8 mouse cellular contexts compared by ENCODE assay signal in the genomic region with DNA sequence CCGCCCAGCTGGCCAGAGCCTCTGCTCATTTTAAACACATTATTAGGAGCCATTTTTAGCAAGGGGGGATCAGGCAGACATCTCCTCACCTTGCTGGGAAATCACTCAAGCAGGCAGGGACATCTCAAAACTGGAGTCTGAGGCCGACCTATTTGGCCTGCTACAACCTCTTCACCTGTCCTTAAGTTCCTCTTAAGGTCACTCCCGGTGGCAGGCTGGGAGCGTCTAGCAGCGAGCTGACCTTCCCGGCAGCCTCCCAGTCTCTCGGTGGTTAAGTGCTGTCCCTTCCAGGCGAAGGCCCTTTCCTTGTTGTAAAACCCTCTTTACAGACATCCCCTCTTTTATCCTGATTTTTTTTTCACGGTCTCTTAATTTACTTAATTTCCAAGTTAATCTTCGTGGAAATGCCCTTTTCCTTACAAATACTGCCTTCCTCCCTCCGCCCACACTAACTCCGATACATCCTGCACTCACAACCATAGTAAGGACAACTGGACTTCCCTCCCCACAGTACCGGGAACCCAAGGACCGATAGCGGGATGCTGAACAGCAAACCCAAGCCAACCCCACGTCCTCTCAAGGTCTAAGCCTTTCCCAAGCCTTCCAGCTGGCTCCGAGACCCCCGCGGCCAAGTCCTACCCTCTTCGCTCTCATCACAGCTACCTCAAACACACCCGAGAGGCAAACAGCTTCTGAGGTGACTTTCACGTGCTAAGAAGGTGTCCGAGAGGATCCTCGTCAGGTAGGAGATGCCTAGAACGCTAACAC. TPM values are rescaled to one million over a fixed set of nuclear protein-coding genes. Genes with fewer than 3 reads are reported as not detected.
DNase-seq lines count a peak whose midpoint lies in the region; ATAC-seq and TF ChIP-seq lines count a peak whose summit lies in the region.

No protein-coding gene starts in this region.

- H3K4me3 ChIP-seq in kidney, adult 2 months (ENCODE audit: insufficient read depth, low read depth, low read length) = peak overlapping the region; percentile 45
- peak overlapping the region; percentile 86 to 89 for H3K4me3 ChIP-seq in ES-E14 (ENCODE audit: insufficient read depth in 1 of 2, low read depth in 1 of 2, low read length in 2 of 2, poor library complexity in 1 of 2, severe bottlenecking in 1 of 2)
- peak overlapping the region; percentile 44 for H3K4me3 ChIP-seq in intestine, embryonic 16.5 days (ENCODE audit: low read length)

- H3K27me3 ChIP-seq in kidney, adult 2 months (replicated peaks; ENCODE audit: control insufficient read depth, insufficient read depth, low read length) = no peaks in the 10 kb centered on the region; the same call in 1 of the 2 replicates
- H3K27me3 ChIP-seq in intestine, embryonic 16.5 days (replicated peaks; ENCODE audit: control insufficient read depth, insufficient read depth, low read length) = peaks cover 7% of the 10 kb centered on the region; the same call in 1 of the 2 replicates

- no peak for TF ChIP-seq POLR2A in kidney, adult 2 months (IDR thresholded peaks at IDR 0.05; ENCODE audit: low read depth, low read length)

- H3K4me1 ChIP-seq in kidney, adult 2 months (ENCODE audit: control insufficient read depth, insufficient read depth, low read length) = no peaks in the 10 kb centered on the region
- peaks cover 2 to 9% of the 10 kb centered on the region in 2 experiments; a peak in 2 of 4 replicates for H3K4me1 ChIP-seq in ES-E14 (ENCODE audit: control insufficient read depth in 2 of 2, insufficient read depth in 2 of 2, low read length in 2 of 2, poor library complexity in 1 of 2)
- H3K4me1 ChIP-seq in intestine, embryonic 16.5 days (ENCODE audit: control insufficient read depth, insufficient read depth, low read length) = peaks cover 3% of the 10 kb centered on the region; the same call in 1 of the 2 replicates

- 12% methylated on average over 25 of the region's 25 CpGs for WGBS in kidney, adult 2 months
- 8% methylated on average over 25 of the region's 25 CpGs for WGBS in intestine, embryonic 16.5 days

- peak overlapping the region; percentile 80 for H3K4me2 ChIP-seq in intestine, embryonic 16.5 days (ENCODE audit: low read depth, low read length)

- ATAC-seq in intestine, embryonic 16.5 days = peak; percentile 26; the same call in 1 of the 2 replicates
- no peak for ATAC-seq in activated CD4-positive, CD25-positive, alpha-beta regulatory T cell, adult 4 months

- H3K9me3 ChIP-seq in ES-E14 (ENCODE audit: control insufficient read depth, insufficient read depth, low read depth, low read length) = no peaks in the 10 kb centered on the region
- no peaks in the 10 kb centered on the region for H3K9me3 ChIP-seq in intestine, embryonic 16.5 days (ENCODE audit: control insufficient read depth, low read length)

- TF ChIP-seq CTCF in kidney, adult 2 months (conservative IDR thresholded peaks at IDR 0.05; ENCODE audit: insufficient read depth, insufficient read length, low read depth, low read length) = no peak

- H3K36me3 ChIP-seq in kidney, adult 2 months (ENCODE audit: control insufficient read depth, insufficient read depth, low read length) = no peaks in the 10 kb centered on the region
- peaks cover 37% of the 10 kb centered on the region for H3K36me3 ChIP-seq in ES-E14 (ENCODE audit: control insufficient read depth, insufficient read depth, low read length, poor library complexity, severe bottlenecking)
- H3K36me3 ChIP-seq in intestine, embryonic 16.5 days (ENCODE audit: control insufficient read depth, insufficient read depth, low read length) = no peaks in the 10 kb centered on the region

- in situ Hi-C loops in ES-E14 (cut with MboI; ENCODE audit: low sequenced_read_pairs in 2 of 2, unreplicated experiment in 2 of 2) = loop anchor here in 1 of 2 experiments (25.0 kb wide), 1 partner anchor 404 kb away; a partner anchor contains a TSS

- H3K27ac ChIP-seq in kidney, adult 2 months (ENCODE audit: insufficient read depth, low read depth, low read length) = no peak overlapping the region
- H3K27ac ChIP-seq in ES-E14 (ENCODE audit: insufficient read depth, low read depth, low read length, poor library complexity, severe bottlenecking) = peak overlapping the region; percentile 69
- no peak overlapping the region for H3K27ac ChIP-seq in intestine, embryonic 16.5 days (ENCODE audit: low read length)

- H3K9ac ChIP-seq in ES-E14 (ENCODE audit: insufficient read depth, low read depth, low read length, poor library complexity, severe bottlenecking) = peak overlapping the region; percentile 96
- H3K9ac ChIP-seq in intestine, embryonic 16.5 days (ENCODE audit: low read depth, low read length) = peak overlapping the region; percentile 61

- DNase-seq in kidney, adult 2 months = no peak
- DNase-seq in kidney, adult 18-20 months = no peak
- DNase-seq in ES-E14 (ENCODE audit: low read depth, low spot score) = no peak
- DNase-seq in embryo, embryonic 9.5 days (ENCODE audit: extremely low spot score) = peak; percentile 45
- peak; percentile 18 for DNase-seq in neural tube, embryonic 10.5 days (ENCODE audit: extremely low spot score, low spot score)
- DNase-seq in T-cell, adult 2 months (ENCODE audit: low spot score) = no peak

TF ChIP-seq in ES-E14, 5 proteins besides CTCF, POLR2A, EP300 and RAD21:
- no peak for TF ChIP-seq CHD2 (IDR thresholded peaks at IDR 0.05; ENCODE audit: low read depth, low read length)
- TF ChIP-seq ZNF384 (IDR thresholded peaks at IDR 0.05; ENCODE audit: low read depth, low read length) = no peak
- no peak for TF ChIP-seq ZC3H11A (IDR thresholded peaks at IDR 0.05; ENCODE audit: borderline replicate concordance, low read depth, low read length)
- no peak for TF ChIP-seq MAFK (IDR thresholded peaks at IDR 0.05; ENCODE audit: insufficient read depth, low read depth, low read length)
- no peak for TF ChIP-seq HCFC1 (IDR thresholded peaks at IDR 0.05; ENCODE audit: borderline replicate concordance, insufficient read depth, low read length)

RNA-seq across cellular contexts. Expression of a gene that starts 34.4 kb away (rescaled TPM):
- polyA plus RNA-seq in kidney, adult 2 months (2012; rRNA removed) = 0.06 TPM in 1 of 2 replicates, not detected in the other
- total RNA-seq in ES-E14 (2012; rRNA removed) = 89.3 and 138 TPM in 2 replicates
- polyA plus RNA-seq in intestine, embryonic 16.5 days (2015; fragmentation: Nextera tagmentation; extraction: Ambion mirVana) = 0.06 and 0.18 TPM in 2 replicates
- polyA plus RNA-seq in activated CD4-positive, CD25-positive, alpha-beta regulatory T cell, adult 4 months (2017; shearing (Covaris generic)) = under 1 TPM in 1 of 2 experiments, not detected in 1; 0.22 TPM

RNA-seq across cellular contexts. Expression of a gene that starts 59.8 kb away (rescaled TPM):
- polyA plus RNA-seq in kidney, adult 2 months (2012; rRNA removed) = 1.3 and 2.7 TPM in 2 replicates
- total RNA-seq in ES-E14 (2012; rRNA removed) = 890 and 1,987 TPM in 2 replicates
- polyA plus RNA-seq in intestine, embryonic 16.5 days (2015; fragmentation: Nextera tagmentation; extraction: Ambion mirVana) = 8.9 and 9.5 TPM in 2 replicates
- 10 to 100 TPM; 64.2 to 69.4 TPM for polyA plus RNA-seq in activated CD4-positive, CD25-positive, alpha-beta regulatory T cell, adult 4 months (2017; shearing (Covaris generic))

Comparison
In these comparisons a context has a peak if more than half of its experiments do, and no peak if none do; other contexts are left out.
1. DNase-seq: peak in embryo, embryonic 9.5 days (single experiment) and neural tube, embryonic 10.5 days (single experiment); none in kidney, adult 2 months (single experiment), kidney, adult 18-20 months (single experiment), ES-E14 (single experiment) and T-cell, adult 2 months (single experiment).
2. Peak in every context shown above with its lines, with median percentiles within 50 percentile points of each other: H3K4me3 ChIP-seq.